Mouse (Mus musculus) left cerebral cortex, postnatal 4 days (tissue): ENCODE results near the gene Focad. TPM values are rescaled to one million over a fixed set of nuclear protein-coding genes. Genes with fewer than 3 reads are reported as not detected.
"Not testable (repeated sequence)": the region's sequence is repeated elsewhere in the genome, so short reads cannot be mapped to it uniquely, and the experiment has no call there.

Experiments used
- DNase-seq: peaks from one replicate; pipeline ENCODE4 v3.0.0-alpha.2; 2022
- intact Hi-C: fragments of 180-260 bp; cut with DNase I; formaldehyde crosslinking; loops from one replicate; pipeline ENCODE4 v1.15.1; 2025
- total RNA-seq, 2 experiments: library from RNA; stranded (reverse); gene quantifications; 2 replicates each; pipeline ENCODE4 v1.2.3; 2021

The Focad gene
- total RNA-seq, 2 experiments from 2014 or later, result 35.6 to 41.1 TPM

DNA sequence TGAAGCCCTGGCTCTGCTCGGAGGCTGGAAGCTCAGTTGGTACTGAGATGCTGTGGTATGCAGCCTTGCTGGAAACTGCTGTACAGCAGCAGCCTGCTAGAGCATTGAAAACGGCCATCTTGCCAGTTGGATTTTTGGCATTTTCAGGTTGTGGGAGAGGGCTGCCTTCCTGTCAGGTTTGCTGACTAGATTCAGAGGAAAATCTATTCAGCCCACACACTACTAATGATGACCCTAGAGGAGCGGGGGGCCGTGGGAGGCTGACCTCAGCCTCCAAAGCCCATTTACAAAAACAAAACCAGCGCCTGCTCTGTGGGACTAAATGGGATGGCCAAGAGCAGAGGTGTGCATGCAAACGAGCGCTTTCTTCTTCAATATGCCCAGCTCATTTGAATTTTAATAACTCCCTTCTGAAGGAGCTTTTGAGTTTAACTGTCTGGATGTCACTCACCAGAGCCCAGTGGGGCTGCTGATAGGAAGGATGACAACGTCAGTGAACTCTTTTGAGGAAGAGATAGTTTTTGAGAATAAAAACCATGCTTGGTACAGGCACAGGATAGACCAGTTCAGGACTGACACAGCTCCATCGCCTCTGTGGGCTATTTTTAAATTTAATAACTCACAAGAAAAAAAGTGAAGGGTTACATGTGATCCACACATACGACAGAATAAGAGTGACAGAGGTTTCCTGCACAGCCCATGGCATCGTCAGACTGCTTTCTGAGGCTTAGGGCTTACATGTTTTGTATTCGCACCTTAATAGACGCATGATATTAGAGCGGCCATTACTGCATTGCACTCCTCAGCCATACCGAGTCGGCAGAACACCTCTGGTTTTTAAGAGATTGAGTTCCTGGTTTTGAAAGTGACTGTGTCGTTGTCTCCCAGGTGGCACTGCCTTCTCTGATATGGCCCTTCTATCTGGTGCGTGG lies 278.1 kb downstream of the Focad start:
- intact Hi-C loops, result no loop called here
- DNase-seq, result no peak

DNA sequence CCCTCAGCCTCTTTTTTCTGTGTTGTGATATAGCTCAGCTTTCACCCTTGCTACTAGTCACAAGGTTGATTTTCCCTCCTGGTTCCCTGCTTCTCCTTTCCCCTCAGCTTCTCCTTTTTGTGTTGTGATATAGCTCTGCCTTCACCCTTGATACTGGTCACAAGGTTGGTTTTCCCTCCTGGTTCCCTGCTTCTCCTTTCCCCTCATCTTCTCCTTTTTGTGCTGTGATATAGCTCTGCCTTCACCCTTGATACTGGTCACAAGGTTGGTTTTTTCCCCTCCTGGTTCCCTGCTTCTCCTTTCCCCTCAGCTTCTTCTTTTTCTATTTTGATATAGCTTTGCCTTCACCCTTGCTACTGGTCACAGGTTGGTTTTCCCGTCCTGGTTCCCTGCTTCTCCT lies 295.6 kb downstream of the Focad start:
- no peak for DNase-seq
- intact Hi-C loops, result no loop called here

GRCm38 (mm10) chr4:88390596-88390995 lies 296.2 kb downstream of the Focad start:
- intact Hi-C loops, DNase-seq: not testable (repeated sequence)

GRCm38 (mm10) chr4:88395717-88396116 lies 301.3 kb downstream of the Focad start:
- DNase-seq, result no peak
- intact Hi-C loops, result no loop called here

DNA sequence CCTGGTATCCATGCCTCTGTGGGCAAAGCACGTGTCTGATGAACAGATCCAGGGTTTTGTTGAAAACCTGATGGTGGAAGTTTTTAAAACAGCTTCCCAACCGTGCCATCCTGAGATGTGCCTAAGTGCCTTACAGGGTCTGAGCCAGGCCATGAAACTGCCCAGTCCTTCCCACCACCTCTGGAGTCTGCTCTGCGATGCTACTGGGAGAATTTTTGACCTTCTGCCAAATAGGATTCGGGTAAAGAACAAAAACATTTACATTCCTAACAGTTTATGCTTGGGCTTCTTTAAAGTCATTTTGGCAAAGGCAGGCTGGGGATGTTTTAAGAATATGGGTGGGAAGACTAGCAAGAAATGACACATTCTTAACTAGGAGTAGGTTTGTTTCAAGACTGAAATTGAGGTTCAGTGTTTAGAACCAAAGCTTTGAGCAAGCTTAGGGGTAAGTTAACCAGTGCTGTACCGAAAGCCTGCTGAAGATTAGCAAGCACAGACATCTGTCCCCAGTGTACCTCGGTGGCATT lies 302.6 kb downstream of the Focad start:
- intact Hi-C loops, result no loop called here
- no peak for DNase-seq

DNA sequence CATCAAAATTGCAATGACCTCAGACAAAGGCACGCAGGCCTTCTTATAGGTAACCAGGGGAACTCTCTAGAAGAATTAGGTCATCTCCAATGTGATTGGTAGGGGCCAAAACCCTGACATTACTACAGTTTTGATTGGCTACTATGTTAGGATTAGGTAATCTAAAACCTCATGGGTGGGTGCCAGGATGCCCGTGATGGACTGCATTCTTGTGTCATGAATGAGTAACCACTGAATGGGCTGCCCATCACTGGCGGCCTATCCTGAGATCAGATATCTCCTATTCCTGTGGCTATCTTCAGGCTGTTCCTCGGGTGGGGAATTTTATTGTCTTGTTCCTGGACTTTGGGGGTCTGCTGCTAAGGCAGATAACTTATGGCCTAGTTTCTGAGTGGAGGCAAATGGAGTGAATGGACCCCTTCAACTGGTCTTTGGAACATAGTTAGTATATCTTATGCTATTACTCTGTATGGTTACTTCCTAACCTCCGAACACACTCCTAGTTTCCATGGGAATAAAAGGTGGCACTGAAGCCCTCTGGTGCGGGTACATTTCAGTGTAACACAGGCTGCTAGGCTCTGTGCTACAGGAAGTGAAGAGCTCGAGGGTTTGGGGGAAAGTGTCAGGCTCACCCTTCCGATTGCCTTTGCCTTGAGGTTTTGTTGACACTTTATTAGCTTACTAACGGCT lies 306.0 kb downstream of the Focad start:
- intact Hi-C loops, result no loop called here
- DNase-seq, result no peak

DNA sequence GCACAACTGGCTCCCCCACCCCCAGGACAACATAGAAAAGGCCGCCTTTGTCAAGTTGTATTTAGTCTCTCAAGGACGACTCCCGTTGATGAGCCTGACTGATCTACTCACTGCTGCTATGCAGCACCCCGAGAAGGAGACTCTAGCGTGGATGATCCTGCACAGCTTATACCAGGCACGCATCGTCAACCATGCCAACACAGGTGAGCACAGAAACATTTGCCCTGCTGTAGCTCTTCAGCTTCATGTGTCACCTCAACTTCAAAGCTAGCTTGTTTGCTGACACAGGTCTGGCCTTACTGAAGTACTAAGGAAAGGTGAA lies 306.5 kb downstream of the Focad start:
- intact Hi-C loops, result no loop called here
- no peak for DNase-seq

DNA sequence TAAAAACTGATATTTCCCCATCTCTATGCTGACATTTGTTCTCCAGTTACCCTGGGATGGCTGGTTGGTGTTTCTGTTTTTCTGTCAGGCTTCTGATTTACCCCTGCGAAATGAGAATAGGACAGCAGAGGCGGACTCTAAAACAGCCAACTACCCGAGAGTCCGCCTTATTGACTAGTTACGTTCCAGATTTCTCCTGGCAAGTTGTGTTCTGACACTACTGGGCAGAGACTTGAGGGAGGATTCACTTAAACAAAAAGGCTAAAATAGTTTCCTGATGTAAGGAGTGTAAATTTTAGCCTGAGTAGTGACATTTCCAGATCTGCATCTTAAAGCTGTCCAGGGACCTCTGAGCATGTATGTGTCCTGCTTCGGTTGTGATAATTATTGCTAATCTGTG lies 308.5 kb downstream of the Focad start:
- DNase-seq, result no peak
- intact Hi-C loops, result no loop called here

- peak; percentile 91 for DNase-seq
- intact Hi-C loops, result no loop called here
Observed at GRCm38 (mm10) chr4:88406887-88407696, 312.7 kb downstream of the Focad start.

GRCm38 (mm10) chr4:88409279-88409678 lies 314.9 kb downstream of the Focad start:
- intact Hi-C loops, result no loop called here
- DNase-seq, result no peak

GRCm38 (mm10) chr4:88412331-88412730 lies 317.9 kb downstream of the Focad start:
- no peak for DNase-seq
- intact Hi-C loops, result no loop called here

DNA sequence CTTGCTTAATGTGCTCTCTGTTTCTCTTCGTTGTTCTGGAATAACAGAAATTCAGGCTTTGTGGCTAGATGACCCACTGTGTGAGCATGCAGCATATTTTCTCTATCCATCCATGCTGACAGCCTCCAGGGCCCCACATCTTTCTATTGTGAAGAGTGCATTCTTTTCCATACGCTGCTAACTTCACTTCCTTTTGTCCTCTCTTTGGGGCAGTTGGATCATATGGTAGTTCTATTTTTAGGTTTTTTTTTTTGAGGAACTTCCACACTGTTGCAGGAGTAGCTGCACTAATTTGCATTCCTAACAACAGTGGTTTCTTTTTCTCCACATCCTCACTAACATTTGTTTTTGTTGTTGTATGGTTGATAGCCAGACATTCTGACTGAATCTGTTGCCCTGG lies 320.6 kb downstream of the Focad start:
- intact Hi-C loops, result no loop called here
- DNase-seq, result no peak

GRCm38 (mm10) chr4:88419378-88419777 lies 324.9 kb downstream of the Focad start:
- intact Hi-C loops, result no loop called here
- no peak for DNase-seq

- intact Hi-C loops, result no loop called here
- no peak for DNase-seq
Observed at GRCm38 (mm10) chr4:88424563-88424962, 330.1 kb downstream of the Focad start.

GRCm38 (mm10) chr4:88427630-88428239 lies 333.3 kb downstream of the Focad start:
- intact Hi-C loops, result no loop called here
- no peak for DNase-seq

DNA sequence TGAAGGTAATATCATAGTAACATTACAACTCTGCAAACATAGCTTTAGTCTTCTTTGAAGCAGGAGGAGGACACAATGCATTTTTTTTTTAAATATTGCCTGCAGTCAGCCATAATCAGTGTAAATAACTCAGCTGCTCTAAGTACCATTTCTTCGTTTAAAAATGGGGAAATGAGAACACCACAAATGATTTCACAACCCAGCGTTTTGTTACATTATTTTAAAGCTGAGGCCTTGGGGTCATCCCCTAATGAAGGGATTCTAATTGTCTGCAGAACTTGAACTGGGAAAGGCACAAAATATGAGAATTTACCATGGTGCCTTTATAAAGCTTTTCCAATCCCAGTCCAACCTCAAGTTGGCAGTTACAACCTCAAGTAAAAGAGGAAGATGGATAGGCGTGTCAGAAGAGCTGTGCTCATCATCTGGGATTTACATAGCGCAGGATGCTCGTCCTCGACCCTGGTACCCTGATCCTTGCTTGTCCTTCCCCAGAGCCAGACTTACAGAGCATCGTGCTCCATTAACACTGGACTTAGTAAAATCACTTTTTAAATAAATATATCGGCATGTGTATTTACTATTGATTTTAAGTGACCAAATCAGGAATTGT lies 338.1 kb downstream of the Focad start:
- DNase-seq, result no peak
- intact Hi-C loops, result no loop called here

- intact Hi-C loops, result no loop called here
- DNase-seq, result no peak
Observed at GRCm38 (mm10) chr4:88436593-88437165, 342.2 kb downstream of the Focad start.

- DNase-seq, result no peak
- intact Hi-C loops, result no loop called here
Observed at GRCm38 (mm10) chr4:88437166-88437565, 342.7 kb downstream of the Focad start.

- intact Hi-C loops, result no loop called here
- DNase-seq, result no peak
Observed at GRCm38 (mm10) chr4:88437917-88438316, 343.5 kb downstream of the Focad start.
